Mouse (Mus musculus) spleen, adult 18-20 months (tissue): ENCODE data around the gene Insyn1.
A peak's percentile ranks its signal among the peaks of the same experiment; 100 is the strongest.

Experiments
- DNase-seq, 2 experiments: peaks; one replicate each; pipeline ENCODE4 v3.0.0; 2022; ENCODE audit warnings: mixed read lengths in 2 of 2

Insyn1 gene

GRCm38 (mm10) chr9:58489133-58489864, 896 bp downstream of the Insyn1 start:
- no peak for DNase-seq

- no peak for DNase-seq
Observed at GRCm38 (mm10) chr9:58489865-58490165, 1.4 kb downstream of the Insyn1 start.

GRCm38 (mm10) chr9:58490391-58490790, 2.0 kb downstream of the Insyn1 start:
- no peak for DNase-seq

GRCm38 (mm10) chr9:58495035-58495434, 6.6 kb downstream of the Insyn1 start:
- no peak for DNase-seq

GRCm38 (mm10) chr9:58496470-58497182, 8.2 kb downstream of the Insyn1 start:
- peak in 1 of 2 experiments; percentile 38 for DNase-seq

- DNase-seq, result no peak
Observed at GRCm38 (mm10) chr9:58497942-58498341, 9.5 kb downstream of the Insyn1 start.

- DNase-seq, result no peak
Observed at GRCm38 (mm10) chr9:58500946-58501345, 12.5 kb downstream of the Insyn1 start.

GRCm38 (mm10) chr9:58507216-58508005, 19.0 kb downstream of the Insyn1 start:
- DNase-seq, result peak in 1 of 2 experiments; percentile 11

GRCm38 (mm10) chr9:58510452-58510851, 22.0 kb downstream of the Insyn1 start:
- peak; percentile 28 to 32 for DNase-seq

GRCm38 (mm10) chr9:58513749-58514148, 25.3 kb downstream of the Insyn1 start:
- DNase-seq, result no peak

- DNase-seq, result no peak
Observed at GRCm38 (mm10) chr9:58516480-58516879, 28.1 kb downstream of the Insyn1 start.

GRCm38 (mm10) chr9:58517866-58518750, 29.7 kb downstream of the Insyn1 start:
- no peak for DNase-seq

- DNase-seq, result no peak
Observed at GRCm38 (mm10) chr9:58519953-58520352, 31.6 kb downstream of the Insyn1 start.

GRCm38 (mm10) chr9:58520816-58521581, 32.6 kb downstream of the Insyn1 start:
- no peak for DNase-seq

- DNase-seq, result no peak
Observed at GRCm38 (mm10) chr9:58521883-58522423, 33.5 kb downstream of the Insyn1 start.

GRCm38 (mm10) chr9:58525108-58525507, 36.7 kb downstream of the Insyn1 start:
- no peak for DNase-seq

- DNase-seq, result no peak
Observed at GRCm38 (mm10) chr9:58527841-58528240, 39.4 kb downstream of the Insyn1 start.

- no peak for DNase-seq
Observed at GRCm38 (mm10) chr9:58530407-58530806, 42.0 kb downstream of the Insyn1 start.

- no peak for DNase-seq
Observed at GRCm38 (mm10) chr9:58532236-58532635, 43.8 kb downstream of the Insyn1 start.

- no peak for DNase-seq
Observed at GRCm38 (mm10) chr9:58533322-58533721, 44.9 kb downstream of the Insyn1 start.

GRCm38 (mm10) chr9:58534766-58535165, 46.4 kb downstream of the Insyn1 start:
- peak in 1 of 2 experiments; percentile 39 for DNase-seq
